Mouse (Mus musculus) intestine, embryonic 15.5 days (tissue): ENCODE results near the gene Bex6. TPM values are rescaled to one million over a fixed set of nuclear protein-coding genes. Genes with fewer than 3 reads are reported as not detected.
A peak's percentile ranks its signal among the peaks of the same experiment; 100 is the strongest.

Experiments
- ATAC-seq: fragments of 200-750 bp; cut with Nextera tagmentation; 2 replicates; pipeline ENCODE4 v1.8.0; 2017; ENCODE audit warnings: moderate TSS enrichment, moderate library complexity
- H3K27ac ChIP-seq: fragments of 300-500 bp; sonication (generic); 2 replicates; pipeline ENCODE4 v1.5.1; 2015; ENCODE audit warnings: mild to moderate bottlenecking, inconsistent platforms
- H3K27me3 ChIP-seq: fragments of 300-500 bp; sonication (generic); replicated peaks from 2 replicates; pipeline ENCODE4 v1.6.1; 2015; ENCODE audit warnings: inconsistent platforms
- H3K36me3 ChIP-seq: fragments of 300-500 bp; sonication (generic); 2 replicates; pipeline ENCODE4 v1.6.1; 2015; ENCODE audit warnings: inconsistent platforms
- H3K4me1 ChIP-seq: fragments of 300-500 bp; sonication (generic); replicated peaks from 2 replicates; pipeline ENCODE4 v1.6.1; 2015; ENCODE audit warnings: inconsistent platforms
- H3K4me2 ChIP-seq: fragments of 300-500 bp; sonication (generic); replicated peaks from 2 replicates; pipeline ENCODE4 v1.6.1; 2015; ENCODE audit warnings: mild to moderate bottlenecking, inconsistent platforms
- H3K4me3 ChIP-seq: fragments of 300-500 bp; sonication (generic); replicated peaks from 2 replicates; pipeline ENCODE4 v1.5.1; 2015; ENCODE audit warnings: inconsistent platforms
- H3K9ac ChIP-seq: fragments of 300-500 bp; sonication (generic); 2 replicates; pipeline ENCODE4 v1.6.1; 2015; ENCODE audit warnings: inconsistent platforms
- H3K9me3 ChIP-seq: fragments of 300-500 bp; sonication (generic); 2 replicates; pipeline ENCODE4 v1.6.1; 2016; ENCODE audit warnings: inconsistent platforms
- WGBS: fragments of 180-500 bp; shearing (Covaris S2); methylation state at CpG from one replicate; pipeline ENCODE4 v1.1.7; 2015; 5-methylcytosine and 5-hydroxymethylcytosine counted together
- polyA plus RNA-seq: library from polyadenylated mRNA; unstranded; fragments of >200 nt; fragmentation: Nextera tagmentation; extraction: Ambion mirVana; gene quantifications from 2 replicates; pipeline ENCODE4 v1.2.1, GENCODE M21; 2015

The Bex6 gene
- polyA plus RNA-seq, 1 experiment from 2014 or later: 0.34 TPM

- no peak overlapping the region for H3K4me3 ChIP-seq
- no peaks in the 10 kb centered on the region for H3K27me3 ChIP-seq
- H3K4me1 ChIP-seq: no peaks in the 10 kb centered on the region
- no peak for ATAC-seq
- peak overlapping the region; percentile 51 for H3K27ac ChIP-seq
- no peaks in the 10 kb centered on the region for H3K36me3 ChIP-seq
- no peak overlapping the region for H3K9ac ChIP-seq
- peak overlapping the region; percentile 11 for H3K4me2 ChIP-seq
- H3K9me3 ChIP-seq: no peaks in the 10 kb centered on the region
- WGBS: 55% methylated on average over 18 of the region's 18 CpGs
Measured at GRCm38 (mm10) chr16:32176896-32177686, 2.5 kb upstream of the Bex6 start.

- H3K36me3 ChIP-seq: no peaks in the 10 kb centered on the region
- no peaks in the 10 kb centered on the region for H3K27me3 ChIP-seq
- no peak overlapping the region for H3K9ac ChIP-seq
- H3K4me2 ChIP-seq: no peak overlapping the region
- no peaks in the 10 kb centered on the region for H3K9me3 ChIP-seq
- no peaks in the 10 kb centered on the region for H3K4me1 ChIP-seq
- ATAC-seq: no peak
- WGBS: 93% methylated on average over 5 of the region's 5 CpGs
- H3K27ac ChIP-seq: no peak overlapping the region
- no peak overlapping the region for H3K4me3 ChIP-seq
Measured at GRCm38 (mm10) chr16:32186056-32186455, 6.4 kb downstream of the Bex6 start.

- 53% methylated on average over 6 of the region's 6 CpGs for WGBS
Measured at GRCm38 (mm10) chr16:32189109-32189508, 9.5 kb downstream of the Bex6 start.

GRCm38 (mm10) chr16:32190011-32190441 is 10.4 kb downstream of the Bex6 start:
- WGBS: 63% methylated on average over 12 of the region's 12 CpGs

More at GRCm38 (mm10) chr16:32189109-32189508, 9.5 kb downstream of the Bex6 start:
- no peak overlapping the region for H3K27ac ChIP-seq
- H3K9me3 ChIP-seq: no peaks in the 10 kb centered on the region
- no peaks in the 10 kb centered on the region for H3K36me3 ChIP-seq
- ATAC-seq: no peak
- H3K4me2 ChIP-seq: no peak overlapping the region
- no peaks in the 10 kb centered on the region for H3K27me3 ChIP-seq
- no peak overlapping the region for H3K9ac ChIP-seq
- no peaks in the 10 kb centered on the region for H3K4me1 ChIP-seq
- no peak overlapping the region for H3K4me3 ChIP-seq

GRCm38 (mm10) chr16:32200256-32201003 is 20.8 kb downstream of the Bex6 start:
- Histone ChIP-seq H3K36me3 (no peaks in the 10 kb centered on the region), H3K4me1 (no peaks in the 10 kb centered on the region), H3K4me3 (0 out of 2 replicates have a peak overlapping the region, but pooled peaks have one; percentile 7), H3K27ac (peak overlapping the region; percentile 54), H3K27me3 (no peaks in the 10 kb centered on the region), H3K9me3 (no peaks in the 10 kb centered on the region), H3K4me2 (peak overlapping the region; percentile 15; the same call in 1 of the 2 replicates), H3K9ac (no peak overlapping the region)
- ATAC-seq: no peak
- 66% methylated on average over 21 of the region's 21 CpGs for WGBS

More at GRCm38 (mm10) chr16:32190011-32190441, 10.4 kb downstream of the Bex6 start:
- ATAC-seq: no peak
- no peak overlapping the region for H3K27ac ChIP-seq
- H3K36me3 ChIP-seq: no peaks in the 10 kb centered on the region
- H3K4me1 ChIP-seq: no peaks in the 10 kb centered on the region
- H3K4me2 ChIP-seq: no peak overlapping the region
- no peaks in the 10 kb centered on the region for H3K9me3 ChIP-seq
- no peak overlapping the region for H3K9ac ChIP-seq
- H3K4me3 ChIP-seq: no peak overlapping the region
- H3K27me3 ChIP-seq: no peaks in the 10 kb centered on the region

GRCm38 (mm10) chr16:32201004-32201325 is 21.3 kb downstream of the Bex6 start:
- no peak overlapping the region for H3K9ac ChIP-seq
- no peaks in the 10 kb centered on the region for H3K9me3 ChIP-seq
- whole genome bisulfite sequencing: 64% methylated on average over 9 of the region's 9 CpGs
- no peaks in the 10 kb centered on the region for H3K36me3 ChIP-seq
- H3K4me3 ChIP-seq: no peak overlapping the region
- 0 out of 2 replicates have a peak overlapping the region, but pooled peaks have one; percentile 54 for H3K27ac ChIP-seq
- no peak for ATAC-seq
- 0 out of 2 replicates have a peak overlapping the region, but pooled peaks have one; percentile 15 for H3K4me2 ChIP-seq
- H3K27me3 ChIP-seq: no peaks in the 10 kb centered on the region
- H3K4me1 ChIP-seq: no peaks in the 10 kb centered on the region

GRCm38 (mm10) chr16:32202681-32203080 is 23.1 kb downstream of the Bex6 start:
- no peaks in the 10 kb centered on the region for H3K36me3 ChIP-seq
- H3K4me1 ChIP-seq: no peaks in the 10 kb centered on the region
- no peak overlapping the region for H3K9ac ChIP-seq
- H3K27me3 ChIP-seq: no peaks in the 10 kb centered on the region
- no peak overlapping the region for H3K27ac ChIP-seq
- no peak for ATAC-seq
- no peak overlapping the region for H3K4me3 ChIP-seq
- WGBS: 70% methylated on average over 6 of the region's 6 CpGs
- H3K4me2 ChIP-seq: no peak overlapping the region
- H3K9me3 ChIP-seq: no peaks in the 10 kb centered on the region

- Histone ChIP-seq H3K9me3 (no peaks in the 10 kb centered on the region; the same call in 1 of the 2 replicates), H3K36me3 (no peaks in the 10 kb centered on the region), H3K4me3 (no peak overlapping the region), H3K9ac (no peak overlapping the region), H3K4me2 (no peak overlapping the region), H3K27me3 (no peaks in the 10 kb centered on the region), H3K27ac (no peak overlapping the region), H3K4me1 (no peaks in the 10 kb centered on the region)
- 60% methylated on average over 3 of the region's 3 CpGs for WGBS
- no peak for ATAC-seq
Measured at GRCm38 (mm10) chr16:32204902-32205301, 25.3 kb downstream of the Bex6 start.

- no peak overlapping the region for H3K4me3 ChIP-seq
- no peaks in the 10 kb centered on the region for H3K4me1 ChIP-seq
- H3K4me2 ChIP-seq: no peak overlapping the region
- H3K9ac ChIP-seq: no peak overlapping the region
- no peak overlapping the region for H3K27ac ChIP-seq
- no peaks in the 10 kb centered on the region for H3K27me3 ChIP-seq
- H3K9me3 ChIP-seq: no peaks in the 10 kb centered on the region; the same call in 1 of the 2 replicates
- no peak for ATAC-seq
- no peaks in the 10 kb centered on the region for H3K36me3 ChIP-seq
Measured at GRCm38 (mm10) chr16:32214156-32214555, 34.5 kb downstream of the Bex6 start.

- H3K4me3 ChIP-seq: no peak overlapping the region
- 79% methylated on average over 17 of the region's 17 CpGs for WGBS
- H3K9ac ChIP-seq: no peak overlapping the region
- H3K27ac ChIP-seq: no peak overlapping the region
- no peaks in the 10 kb centered on the region for H3K36me3 ChIP-seq
- no peaks in the 10 kb centered on the region for H3K9me3 ChIP-seq
- no peaks in the 10 kb centered on the region for H3K4me1 ChIP-seq
- no peak for ATAC-seq
- no peak overlapping the region for H3K4me2 ChIP-seq
- no peaks in the 10 kb centered on the region for H3K27me3 ChIP-seq
Measured at GRCm38 (mm10) chr16:32214804-32215576, 35.4 kb downstream of the Bex6 start.

GRCm38 (mm10) chr16:32221803-32222202 is 42.2 kb downstream of the Bex6 start:
- 81% methylated on average over 4 of the region's 4 CpGs for WGBS
- no peak overlapping the region for H3K4me3 ChIP-seq
- no peaks in the 10 kb centered on the region for H3K36me3 ChIP-seq
- no peak overlapping the region for H3K9ac ChIP-seq
- H3K27ac ChIP-seq: no peak overlapping the region
- H3K9me3 ChIP-seq: no peaks in the 10 kb centered on the region
- H3K4me2 ChIP-seq: no peak overlapping the region
- H3K4me1 ChIP-seq: no peaks in the 10 kb centered on the region
- no peaks in the 10 kb centered on the region for H3K27me3 ChIP-seq
- ATAC-seq: no peak

- Histone ChIP-seq H3K36me3 (no peaks in the 10 kb centered on the region), H3K4me3 (no peak overlapping the region), H3K4me1 (no peaks in the 10 kb centered on the region), H3K9ac (no peak overlapping the region), H3K9me3 (no peaks in the 10 kb centered on the region), H3K27ac (no peak overlapping the region), H3K4me2 (no peak overlapping the region), H3K27me3 (no peaks in the 10 kb centered on the region)
- no peak for ATAC-seq
Measured at GRCm38 (mm10) chr16:32222399-32222798, 42.8 kb downstream of the Bex6 start.
